Mouse (Mus musculus) right cerebral cortex, postnatal 25 days (tissue): Measurements from ENCODE around the gene N4bp2l2.

Experiments
- DNase-seq: peaks from one replicate; pipeline ENCODE4 v3.0.0; 2022

N4bp2l2 gene

GRCm38 (mm10) chr5:150560851-150561250 is 105.1 kb downstream of the N4bp2l2 start:
- DNase-seq: no peak

- no peak for DNase-seq
These were observed 106.4 kb downstream of the N4bp2l2 start for GRCm38 (mm10) chr5:150559519-150560103.
